Mouse (Mus musculus) CH12.LX (cell line): ENCODE measurements at regions not wholly inside any gene's neighbourhood (a gene's known extent, or its start where the extent isn't known, plus 50 kb on each side); places are given as distances from the start of the nearest gene placed in this dataset.

Experiments used
- CTCF ChIP-seq, 2 experiments: IDR thresholded peaks in 1 of 2; conservative IDR thresholded peaks in 1 of 2; 2 replicates each; pipeline ENCODE4 v1.5.1; 2011 to 2012; ENCODE audit warnings: low read depth in 2 of 2, low read length in 2 of 2, improper control_type of control experiment in 1 of 2, inconsistent platforms in 1 of 2, mild to moderate bottlenecking in 1 of 2, moderate library complexity in 1 of 2
- POLR2A ChIP-seq: IDR thresholded peaks from 2 replicates; pipeline ENCODE4 v1.6.1; 2011; ENCODE audit warnings: low read depth, mild to moderate bottlenecking, improper control_type of control experiment, low read length

DNA sequence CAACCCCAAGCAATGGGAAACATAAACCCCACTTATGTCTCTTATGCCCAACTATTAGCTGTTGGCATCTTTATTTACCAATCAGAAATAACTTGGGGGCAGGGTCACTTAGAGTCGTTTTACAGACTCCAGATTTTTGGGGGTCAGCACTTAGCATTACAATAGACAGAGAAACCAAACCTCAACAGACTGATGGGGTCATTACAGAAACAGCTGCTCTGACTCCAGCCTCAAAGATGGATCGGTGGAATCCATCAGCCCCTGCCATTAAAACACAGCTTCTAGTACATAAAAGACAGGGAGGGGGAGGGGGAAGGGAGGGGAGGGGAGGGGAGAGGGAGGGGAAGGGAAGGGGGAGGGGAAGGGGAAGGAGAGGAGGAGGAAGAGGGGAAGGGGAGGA is 69.9 kb upstream of the Gm47985 start:
- TF ChIP-seq POLR2A (no peak), CTCF (conservative IDR thresholded peaks at IDR 0.05 in 1 of 2, IDR thresholded peaks at IDR 0.05 in 1 of 2; ENCODE audit: low read depth in 2 of 2, low read length in 2 of 2) (no peak)
